Mouse (Mus musculus) left cerebral cortex, adult 2 months (tissue): ENCODE measurements around the gene Synj2. TPM values are rescaled to one million over a fixed set of nuclear protein-coding genes. Genes with fewer than 3 reads are reported as not detected.

Source experiments
- DNase-seq, 2 experiments: peaks; one replicate each; pipeline ENCODE4 v3.0.0; 2021 to 2022; ENCODE audit warnings: low spot score in 2 of 2, mixed read lengths in 1 of 2; ENCODE audit errors: extremely low spot score in 1 of 2
- H3K27ac ChIP-seq: fragments of 200-600 bp; 2 replicates; pipeline ENCODE4 v1.8.1; 2022
- H3K4me3 ChIP-seq: fragments of 200-600 bp; 2 replicates; pipeline ENCODE4 v1.8.1; 2022
- CTCF ChIP-seq: fragments of 200-600 bp; IDR thresholded peaks from 2 replicates; pipeline ENCODE4 v1.8.1; 2022; ENCODE audit warnings: antibody characterized with exemption, mild to moderate bottlenecking, moderate library complexity
- intact Hi-C: fragments of 180-260 bp; cut with DNase I; formaldehyde crosslinking; loops from one replicate; pipeline ENCODE4 v1.15.1; 2025
- long read RNA-seq, 2 experiments: library from polyadenylated mRNA; stranded (forward); transcript quantifications; one replicate each; pipeline ENCODE4 v2.0.0; 2021; ENCODE audit warnings: borderline mapping rate in 2 of 2
- total RNA-seq, 2 experiments: library from RNA; stranded (reverse); gene quantifications; 2 replicates each; pipeline ENCODE4 v1.2.3; 2021

The Synj2 gene
- total RNA-seq = 100 to 1,000 TPM; 130 to 132 TPM
- long read RNA-seq, experiment 1, full-length matches to known transcripts = 1 of 108 reads
- long read RNA-seq, experiment 1, partial matches to known transcripts = 16 of 108 reads
- long read RNA-seq, experiment 1, other reads (novel, unspliced or antisense) = 91 of 108 reads
- long read RNA-seq, experiment 2, full-length matches to known transcripts = 1 of 66 reads
- long read RNA-seq, experiment 2, partial matches to known transcripts = 52 of 66 reads
- long read RNA-seq, experiment 2, other reads (novel, unspliced or antisense) = 13 of 66 reads

GRCm38 (mm10) chr17:5941230-5942043, at the start of gene Synj2:
Gene Synj2, plus strand, starts transcription at chr17:5941280.
- H3K4me3 ChIP-seq = peak within 1 kb of the TSS; percentile 69
- intact Hi-C loops = loop anchor here (2.0 kb wide), 2 partner anchors 35 to 77 kb away; no protein-coding TSS in a partner anchor
- TF ChIP-seq CTCF = no peak
- DNase-seq = peak; percentile 33 to 39
- H3K27ac ChIP-seq = peak within 1 kb of the TSS; percentile 66

- TF ChIP-seq CTCF = no peak
- Histone ChIP-seq H3K4me3 (no peak overlapping the region), H3K27ac (no peak overlapping the region)
- DNase-seq = no peak
- intact Hi-C loops = loop anchor here (10.0 kb wide), 1 partner anchor 457 kb away; no protein-coding TSS in a partner anchor
Observed at GRCm38 (mm10) chr17:5891933-5892683, 49.0 kb upstream of the Synj2 start.

- DNase-seq = no peak
- H3K27ac ChIP-seq = no peak overlapping the region
- intact Hi-C loops = loop anchor here (10.0 kb wide), 1 partner anchor 458 kb away; no protein-coding TSS in a partner anchor
- no peak for TF ChIP-seq CTCF
- H3K4me3 ChIP-seq = no peak overlapping the region
Observed at GRCm38 (mm10) chr17:5893092-5893491, 48.0 kb upstream of the Synj2 start.

GRCm38 (mm10) chr17:5893574-5894148, 47.4 kb upstream of the Synj2 start:
- no peak overlapping the region for H3K27ac ChIP-seq
- peak; percentile 9 for TF ChIP-seq CTCF
- intact Hi-C loops = loop anchor here (10.0 kb wide), 1 partner anchor 459 kb away; no protein-coding TSS in a partner anchor
- H3K4me3 ChIP-seq = no peak overlapping the region
- no peak for DNase-seq

GRCm38 (mm10) chr17:5896066-5896465, 45.0 kb upstream of the Synj2 start:
- no peak for DNase-seq
- intact Hi-C loops = loop anchor here (10.0 kb wide), 1 partner anchor 461 kb away; no protein-coding TSS in a partner anchor

GRCm38 (mm10) chr17:5896607-5897006, 44.5 kb upstream of the Synj2 start:
- H3K27ac ChIP-seq = no peak overlapping the region
- DNase-seq = no peak
- TF ChIP-seq CTCF = no peak
- intact Hi-C loops = loop anchor here (10.0 kb wide), 1 partner anchor 462 kb away; no protein-coding TSS in a partner anchor
- no peak overlapping the region for H3K4me3 ChIP-seq

More at GRCm38 (mm10) chr17:5896066-5896465, 45.0 kb upstream of the Synj2 start:
- Histone ChIP-seq H3K27ac (no peak overlapping the region), H3K4me3 (no peak overlapping the region)
- TF ChIP-seq CTCF = no peak

- Histone ChIP-seq H3K27ac (no peak overlapping the region), H3K4me3 (no peak overlapping the region)
- no peak for TF ChIP-seq CTCF
- intact Hi-C loops = loop anchor here (10.0 kb wide), 1 partner anchor 463 kb away; no protein-coding TSS in a partner anchor
- DNase-seq = no peak
Observed at GRCm38 (mm10) chr17:5897326-5898200, 43.5 kb upstream of the Synj2 start.

GRCm38 (mm10) chr17:5899251-5899650, 41.8 kb upstream of the Synj2 start:
- Histone ChIP-seq H3K27ac (no peak overlapping the region), H3K4me3 (no peak overlapping the region)
- TF ChIP-seq CTCF = no peak
- intact Hi-C loops = loop anchor here (10.0 kb wide), 1 partner anchor 464 kb away; no protein-coding TSS in a partner anchor
- no peak for DNase-seq

- no peak overlapping the region for H3K4me3 ChIP-seq
- TF ChIP-seq CTCF = no peak; the same call in 1 of the 2 replicates
- DNase-seq = no peak
- H3K27ac ChIP-seq = no peak overlapping the region
- intact Hi-C loops = no loop called here
Observed at GRCm38 (mm10) chr17:5901381-5901780, 39.7 kb upstream of the Synj2 start.

GRCm38 (mm10) chr17:5903630-5904301, 37.3 kb upstream of the Synj2 start:
- intact Hi-C loops = no loop called here
- no peak for DNase-seq
- H3K4me3 ChIP-seq = no peak overlapping the region
- H3K27ac ChIP-seq = no peak overlapping the region
- TF ChIP-seq CTCF = no peak
